Mouse (Mus musculus) gastrocnemius, adult 8-10 months (tissue): ENCODE measurements around the gene Vcp. TPM values are rescaled to one million over a fixed set of nuclear protein-coding genes. Genes with fewer than 3 reads are reported as not detected.

Experiments
- DNase-seq, 2 experiments: peaks; one replicate each; pipeline ENCODE4 v3.0.0; 2022; ENCODE audit warnings: low spot score in 2 of 2
- total RNA-seq, 4 experiments: library from RNA; stranded (reverse); gene quantifications; 2 replicates each; pipeline ENCODE4 v1.2.4; 2022

Gene Vcp
- total RNA-seq, 4 experiments from 2014 or later: 252 to 285 (median 260) TPM

GRCm38 (mm10) chr4:42945952-42946351, 54.4 kb downstream of the Vcp start:
- no peak for DNase-seq

- no peak for DNase-seq
These were observed 54.9 kb downstream of the Vcp start for GRCm38 (mm10) chr4:42945445-42945844.

GRCm38 (mm10) chr4:42945043-42945442, 55.3 kb downstream of the Vcp start:
- no peak for DNase-seq

GRCm38 (mm10) chr4:42944185-42944584, 56.1 kb downstream of the Vcp start:
- no peak for DNase-seq

GRCm38 (mm10) chr4:42943341-42943740, 57.0 kb downstream of the Vcp start:
- DNase-seq: no peak

- no peak for DNase-seq
These were observed 58.9 kb downstream of the Vcp start for GRCm38 (mm10) chr4:42941396-42941795.

GRCm38 (mm10) chr4:42933630-42934029, 66.7 kb downstream of the Vcp start:
- DNase-seq: peak; percentile 43 to 54

- DNase-seq: no peak
These were observed 67.9 kb downstream of the Vcp start for GRCm38 (mm10) chr4:42932229-42932969.

Other genes starting within 250 kb of the Vcp start
- gene Ccl19, start 243.9 kb downstream of the Vcp start, total RNA-seq: not detected
- 10 to 100 TPM in 2 of 4 experiments, 1 to 10 TPM in 2; 7.4 to 13.9 (median 10.1) TPM for gene Ccl21a, start 226.5 kb downstream of the Vcp start, total RNA-seq
- gene Fam205a1, start 146.6 kb downstream of the Vcp start, total RNA-seq: not detected
- not detected for gene Gm12394, start 143.7 kb downstream of the Vcp start, total RNA-seq
- under 1 TPM; 0.53 to 0.75 (median 0.56) TPM for gene Fam205c, start 126.3 kb downstream of the Vcp start, total RNA-seq
- gene Phf24, start 83.8 kb downstream of the Vcp start, total RNA-seq: under 1 TPM; 0.27 to 0.67 (median 0.50) TPM
- 100 to 1,000 TPM; 203 to 225 (median 211) TPM for gene Dnajb5, start 50.7 kb downstream of the Vcp start, total RNA-seq
- gene 1700022I11Rik, start 30.9 kb downstream of the Vcp start, total RNA-seq: not detected
- gene Fancg, start 10.0 kb upstream of the Vcp start, total RNA-seq: 1 to 10 TPM; 1.1 to 2.2 (median 1.5) TPM
- 1 to 10 TPM; 4.8 to 8.1 (median 5.9) TPM for gene Pigo, start 25.3 kb upstream of the Vcp start, total RNA-seq
- 100 to 1,000 TPM in 2 of 4 experiments, 10 to 100 TPM in 2; 88.7 to 116 (median 107) TPM for gene Stoml2, start 31.2 kb upstream of the Vcp start, total RNA-seq
- gene Fam214b, start 45.7 kb upstream of the Vcp start, total RNA-seq: 10 to 100 TPM; 25.3 to 30.3 (median 26.4) TPM
- 1 to 10 TPM; 1.2 to 2.8 (median 1.5) TPM for gene Unc13b, start 58.4 kb upstream of the Vcp start, total RNA-seq